Mouse (Mus musculus) MEL (cell line): ENCODE data around the gene Ppp2r1b. TPM values are rescaled to one million over a fixed set of nuclear protein-coding genes. Genes with fewer than 3 reads are reported as not detected.

Experiments
- DNase-seq: peaks from one replicate; pipeline ENCODE4 v3.0.0; 2011; ENCODE audit warnings: low read depth, low spot score
- H3K27ac ChIP-seq: 2 replicates; pipeline ENCODE4 v1.5.1; 2012; ENCODE audit warnings: low read depth, mild to moderate bottlenecking, control low read depth, low read length, moderate library complexity; ENCODE audit not compliant: control insufficient read depth
- H3K27me3 ChIP-seq, 2 experiments: fragments of 150-350 bp in 1 of 2; sonication (generic) in 1 of 2; 2 replicates each; pipeline ENCODE4 v1.6.1; 2012; ENCODE audit warnings: low read length in 2 of 2, mild to moderate bottlenecking in 2 of 2, improper control_type of control experiment in 1 of 2, moderate library complexity in 1 of 2; ENCODE audit not compliant: insufficient read depth in 2 of 2, control insufficient read depth in 1 of 2
- H3K36me3 ChIP-seq, 2 experiments: 2 replicates each; pipeline ENCODE4 v1.6.1; 2012 to 2014; ENCODE audit warnings: low read length in 2 of 2, improper control_type of control experiment in 1 of 2, inconsistent platforms in 1 of 2, mild to moderate bottlenecking in 1 of 2; ENCODE audit not compliant: insufficient read depth in 2 of 2, control insufficient read depth in 1 of 2
- H3K4me1 ChIP-seq, 2 experiments: fragments of 150-350 bp in 1 of 2; sonication (generic) in 1 of 2; 2 replicates each; pipeline ENCODE4 v1.6.1; 2012; ENCODE audit warnings: low read length in 2 of 2, improper control_type of control experiment in 1 of 2, mild to moderate bottlenecking in 1 of 2; ENCODE audit not compliant: insufficient read depth in 2 of 2, control insufficient read depth in 1 of 2
- H3K4me3 ChIP-seq, 2 experiments: fragments of 150-350 bp in 1 of 2; sonication (generic) in 1 of 2; 2 replicates each; pipeline ENCODE4 v1.5.1; 2012; ENCODE audit warnings: low read depth in 2 of 2, low read length in 2 of 2, mild to moderate bottlenecking in 2 of 2, moderate library complexity in 2 of 2, control low read depth in 1 of 2, improper control_type of control experiment in 1 of 2; ENCODE audit not compliant: control insufficient read depth in 1 of 2, insufficient read depth in 1 of 2
- H3K79me2 ChIP-seq: 2 replicates; pipeline ENCODE4 v1.6.1; 2012; ENCODE audit warnings: mild to moderate bottlenecking, low read length, moderate library complexity; ENCODE audit not compliant: control insufficient read depth, poor library complexity, insufficient read depth
- H3K9ac ChIP-seq: 2 replicates; pipeline ENCODE4 v1.6.1; 2012; ENCODE audit warnings: low read depth, mild to moderate bottlenecking, control low read depth, low read length, moderate library complexity; ENCODE audit not compliant: control insufficient read depth, poor library complexity, severe bottlenecking
- H3K9me3 ChIP-seq: fragments of 150-350 bp; sonication (generic); replicated peaks from 2 replicates; pipeline ENCODE4 v1.6.1; 2012; ENCODE audit warnings: mild to moderate bottlenecking, low read length, improper control_type of control experiment, moderate library complexity; ENCODE audit not compliant: insufficient read depth
- BHLHE40 ChIP-seq: IDR thresholded peaks from 2 replicates; pipeline ENCODE4 v1.6.1; 2012; ENCODE audit warnings: low read depth, mild to moderate bottlenecking, inconsistent platforms, low read length, improper control_type of control experiment, borderline replicate concordance
- CHD2 ChIP-seq: IDR thresholded peaks from 2 replicates; pipeline ENCODE4 v1.6.1; 2011; ENCODE audit warnings: low read length, improper control_type of control experiment
- CTCF ChIP-seq, 3 experiments: IDR thresholded peaks in 2 of 3; conservative IDR thresholded peaks in 1 of 3; 2 replicates each; pipeline ENCODE4 v1.5.1; 2011 to 2012; ENCODE audit warnings: low read length in 3 of 3, low read depth in 2 of 3, mild to moderate bottlenecking in 2 of 3, improper control_type of control experiment in 1 of 3, inconsistent platforms in 1 of 3, mixed read lengths in 1 of 3, moderate library complexity in 1 of 3; ENCODE audit not compliant: control insufficient read depth in 1 of 3, insufficient read depth in 1 of 3, poor library complexity in 1 of 3, severe bottlenecking in 1 of 3
- E2F4 ChIP-seq: IDR thresholded peaks from 2 replicates; pipeline ENCODE4 v1.6.1; 2011; ENCODE audit warnings: low read depth, low read length, improper control_type of control experiment, borderline replicate concordance
- ELF1 ChIP-seq: IDR thresholded peaks from 2 replicates; pipeline ENCODE4 v1.6.1; 2014; ENCODE audit warnings: low read depth, mild to moderate bottlenecking, inconsistent platforms, low read length, improper control_type of control experiment, moderate library complexity
- EP300 ChIP-seq, 2 experiments: IDR thresholded peaks; 2 replicates each; pipeline ENCODE4 v1.6.1; 2011; ENCODE audit warnings: improper control_type of control experiment in 2 of 2, low read length in 2 of 2, low read depth in 1 of 2, mild to moderate bottlenecking in 1 of 2
- ETS1 ChIP-seq: IDR thresholded peaks from 2 replicates; pipeline ENCODE4 v1.6.1; 2012; ENCODE audit warnings: low read depth, mild to moderate bottlenecking, inconsistent platforms, low read length, improper control_type of control experiment, moderate library complexity
- GABPA ChIP-seq: IDR thresholded peaks from 2 replicates; pipeline ENCODE4 v1.6.1; 2012; ENCODE audit warnings: low read depth, mild to moderate bottlenecking, inconsistent platforms, low read length, improper control_type of control experiment, moderate library complexity
- GATA1 ChIP-seq: IDR thresholded peaks from 2 replicates; pipeline ENCODE4 v1.6.1; 2011; ENCODE audit warnings: low read depth, low read length, improper control_type of control experiment
- HCFC1 ChIP-seq: IDR thresholded peaks from 2 replicates; pipeline ENCODE4 v1.6.1; 2012; ENCODE audit warnings: low read depth, mild to moderate bottlenecking, inconsistent platforms, low read length, improper control_type of control experiment, moderate library complexity
- JUND ChIP-seq: IDR thresholded peaks from 2 replicates; pipeline ENCODE4 v1.6.1; 2011; ENCODE audit warnings: low read depth, mild to moderate bottlenecking, improper control_type of control experiment, low read length
- KAT2A ChIP-seq: conservative IDR thresholded peaks from 2 replicates; pipeline ENCODE4 v1.6.1; 2012; ENCODE audit warnings: low read depth, low read length, improper control_type of control experiment, inconsistent platforms
- MAFK ChIP-seq: IDR thresholded peaks from 2 replicates; pipeline ENCODE4 v1.6.1; 2011; ENCODE audit warnings: low read depth, mild to moderate bottlenecking, low read length, improper control_type of control experiment, borderline replicate concordance
- MAX ChIP-seq: IDR thresholded peaks from 2 replicates; pipeline ENCODE4 v1.6.1; 2011; ENCODE audit warnings: low read length, improper control_type of control experiment
- MAZ ChIP-seq: IDR thresholded peaks from 2 replicates; pipeline ENCODE4 v1.6.1; 2012; ENCODE audit warnings: low read depth, mild to moderate bottlenecking, inconsistent platforms, low read length, improper control_type of control experiment
- MEF2A ChIP-seq: IDR thresholded peaks from 2 replicates; pipeline ENCODE4 v1.6.1; 2014; ENCODE audit warnings: low read depth, mild to moderate bottlenecking, inconsistent platforms, low read length, improper control_type of control experiment; ENCODE audit not compliant: poor library complexity, insufficient replicate concordance, severe bottlenecking; ENCODE audit errors: extremely low read depth
- MXI1 ChIP-seq: IDR thresholded peaks from 2 replicates; pipeline ENCODE4 v1.6.1; 2011; ENCODE audit warnings: mild to moderate bottlenecking, low read depth, low read length, improper control_type of control experiment
- MYB ChIP-seq: IDR thresholded peaks from 2 replicates; pipeline ENCODE4 v1.6.1; 2011; ENCODE audit warnings: mild to moderate bottlenecking, low read depth, low read length, improper control_type of control experiment
- MYC ChIP-seq: IDR thresholded peaks from 2 replicates; pipeline ENCODE4 v1.6.1; 2011; ENCODE audit warnings: low read depth, mild to moderate bottlenecking, low read length, improper control_type of control experiment, moderate library complexity
- NELFE ChIP-seq: IDR thresholded peaks from 2 replicates; pipeline ENCODE4 v1.6.1; 2011; ENCODE audit warnings: low read depth, low read length, improper control_type of control experiment
- NRF1 ChIP-seq: IDR thresholded peaks from 2 replicates; pipeline ENCODE4 v1.6.1; 2014; ENCODE audit warnings: low read depth, mild to moderate bottlenecking, inconsistent platforms, low read length, improper control_type of control experiment, moderate library complexity; ENCODE audit not compliant: poor library complexity, insufficient read depth, severe bottlenecking
- POLR2A ChIP-seq, 2 experiments: IDR thresholded peaks; 2 replicates each; pipeline ENCODE4 v1.6.1; 2011 to 2012; ENCODE audit warnings: low read length in 2 of 2, mild to moderate bottlenecking in 2 of 2, control low read depth in 1 of 2, improper control_type of control experiment in 1 of 2, low read depth in 1 of 2, moderate library complexity in 1 of 2; ENCODE audit not compliant: control insufficient read depth in 1 of 2, insufficient read depth in 1 of 2, poor library complexity in 1 of 2
- POLR2AphosphoS2 ChIP-seq: IDR thresholded peaks from 2 replicates; pipeline ENCODE4 v1.6.1; 2011; ENCODE audit warnings: low read length, improper control_type of control experiment
- POLR2AphosphoS5 ChIP-seq: IDR thresholded peaks from 2 replicates; pipeline ENCODE4 v1.6.1; 2012; ENCODE audit warnings: low read depth, borderline replicate concordance, mild to moderate bottlenecking, inconsistent platforms, low read length, moderate library complexity, mixed read lengths
- RAD21 ChIP-seq: IDR thresholded peaks from 2 replicates; pipeline ENCODE4 v1.6.1; 2011; ENCODE audit warnings: mild to moderate bottlenecking, low read depth, low read length, improper control_type of control experiment
- RCOR1 ChIP-seq: IDR thresholded peaks from 2 replicates; pipeline ENCODE4 v1.6.1; 2012; ENCODE audit warnings: low read depth, mild to moderate bottlenecking, inconsistent platforms, low read length, improper control_type of control experiment
- SIN3A ChIP-seq: IDR thresholded peaks from 2 replicates; pipeline ENCODE4 v1.6.1; 2012; ENCODE audit warnings: low read length, improper control_type of control experiment, inconsistent platforms
- SMC3 ChIP-seq: IDR thresholded peaks from 2 replicates; pipeline ENCODE4 v1.6.1; 2011; ENCODE audit warnings: low read depth, low read length, improper control_type of control experiment
- TAL1 ChIP-seq: IDR thresholded peaks from 2 replicates; pipeline ENCODE4 v1.6.1; 2012; ENCODE audit warnings: mild to moderate bottlenecking, inconsistent platforms, low read length, moderate library complexity, mixed read lengths
- TBP ChIP-seq: IDR thresholded peaks from 2 replicates; pipeline ENCODE4 v1.8.0; 2011; ENCODE audit warnings: low read depth, low read length, improper control_type of control experiment
- TCF12 ChIP-seq: IDR thresholded peaks from 2 replicates; pipeline ENCODE4 v1.6.1; 2014; ENCODE audit warnings: low read depth, mild to moderate bottlenecking, inconsistent platforms, low read length, improper control_type of control experiment, moderate library complexity
- UBTF ChIP-seq: IDR thresholded peaks from 2 replicates; pipeline ENCODE4 v1.6.1; 2012; ENCODE audit warnings: low read depth, mild to moderate bottlenecking, inconsistent platforms, low read length, improper control_type of control experiment, moderate library complexity, borderline replicate concordance; ENCODE audit not compliant: insufficient read depth
- USF1 ChIP-seq: IDR thresholded peaks from 2 replicates; pipeline ENCODE4 v1.6.1; 2014; ENCODE audit warnings: low read depth, mild to moderate bottlenecking, inconsistent platforms, low read length, improper control_type of control experiment, moderate library complexity
- USF2 ChIP-seq, 2 experiments: IDR thresholded peaks; 2 replicates each; pipeline ENCODE4 v1.6.1; 2011 to 2012; ENCODE audit warnings: improper control_type of control experiment in 2 of 2, low read length in 2 of 2, borderline replicate concordance in 1 of 2, inconsistent platforms in 1 of 2, low read depth in 1 of 2, mild to moderate bottlenecking in 1 of 2; ENCODE audit not compliant: insufficient read depth in 1 of 2
- ZC3H11A ChIP-seq: IDR thresholded peaks from 2 replicates; pipeline ENCODE4 v1.6.1; 2012; ENCODE audit warnings: low read depth, mild to moderate bottlenecking, inconsistent platforms, low read length, improper control_type of control experiment
- ZKSCAN1 ChIP-seq: IDR thresholded peaks from 2 replicates; pipeline ENCODE4 v1.6.1; 2012; ENCODE audit warnings: low read depth, mild to moderate bottlenecking, inconsistent platforms, low read length, improper control_type of control experiment, moderate library complexity
- polyA plus RNA-seq, 2 experiments: library from polyadenylated mRNA; stranded (reverse) in 1 of 2; unstranded in 1 of 2; fragments of >175 nt in 1 of 2; fragments of >200 nt in 1 of 2; gene quantifications; 2 replicates each; pipeline versions ENCODE4 v1.2.1 to v1.2.4; 2012; ENCODE audit warnings: low replicate concordance in 2 of 2, low read depth in 1 of 2; ENCODE audit not compliant: insufficient read length in 2 of 2, insufficient read depth in 1 of 2, missing spikeins in 1 of 2
- total RNA-seq: library from RNA; depleted of rRNA; stranded (reverse); fragments of 300-350 nt; gene quantifications from 2 replicates; pipeline ENCODE4 v1.2.3, GENCODE M21; 2012

Gene Ppp2r1b
- total and polyA plus RNA-seq, 3 experiments = 67.6 to 101 TPM; not detected in 1

DNA sequence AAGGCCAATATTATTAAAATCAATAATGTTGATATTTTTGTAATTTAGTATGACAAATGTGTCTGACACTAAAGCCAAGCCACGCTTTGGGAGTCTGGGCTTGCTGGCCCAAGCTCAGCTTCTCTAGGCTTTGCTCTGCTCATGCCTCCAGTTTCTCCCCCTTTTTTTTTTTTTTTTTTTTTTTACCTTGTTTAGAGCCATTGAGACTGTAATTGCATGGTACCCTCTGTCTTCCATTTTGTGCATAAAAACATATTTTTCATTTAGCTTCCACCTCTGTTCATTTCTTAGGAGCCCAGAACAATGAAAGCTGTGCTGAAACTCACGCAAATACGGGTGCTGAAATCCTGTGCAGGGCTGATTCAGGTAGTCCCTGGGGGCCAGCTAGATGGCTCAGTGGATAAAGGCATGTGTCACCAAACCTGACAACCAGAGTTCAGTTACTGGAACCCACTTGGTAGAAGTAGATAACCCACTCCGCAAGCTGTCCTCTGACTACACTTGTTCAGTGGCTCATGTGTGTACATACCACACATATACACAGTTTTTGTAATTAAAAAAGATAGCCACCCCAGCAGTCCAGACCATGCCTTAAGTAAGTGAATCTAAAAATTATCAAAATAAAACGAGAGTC, 10.1 kb downstream of the Ppp2r1b start:
- Histone ChIP-seq H3K9me3 (no peaks in the 10 kb centered on the region), H3K9ac (peak overlapping the region; percentile 96), H3K4me3 (peak overlapping the region; percentile 39 to 89), H3K27me3 (no peaks in the 10 kb centered on the region), H3K36me3 (peaks cover 0 to 23% of the 10 kb centered on the region in 2 experiments; a peak in 3 of 4 replicates), H3K79me2 (peaks cover 26% of the 10 kb centered on the region), H3K27ac (peak overlapping the region; percentile 98), H3K4me1 (peaks cover 10 to 28% of the 10 kb centered on the region in 2 experiments; a peak in 3 of 4 replicates)
- peak; percentile 84 for DNase-seq
- no peak for TF ChIP-seq KAT2A
- TF ChIP-seq HCFC1 = 0 out of 2 replicates have a peak, but pooled peaks have one; percentile 31
- no peak for TF ChIP-seq POLR2AphosphoS2
- TF ChIP-seq CHD2 = no peak
- no peak for TF ChIP-seq ELF1
- no peak for TF ChIP-seq SMC3
- TF ChIP-seq TAL1 = peak; percentile 70
- no peak for TF ChIP-seq ZC3H11A
- no peak for TF ChIP-seq MEF2A
- 0 out of 2 replicates have a peak, but pooled peaks have one; percentile 36 for TF ChIP-seq NELFE
- no peak for TF ChIP-seq CTCF (IDR thresholded peaks at IDR 0.05 in 2 of 3, conservative IDR thresholded peaks at IDR 0.05 in 1 of 3; ENCODE audit: control insufficient read depth in 1 of 3, insufficient read depth in 1 of 3, low read depth in 2 of 3, low read length in 3 of 3, poor library complexity in 1 of 3, severe bottlenecking in 1 of 3)
- peak; percentile 70 to 84 for TF ChIP-seq EP300 (IDR thresholded peaks at IDR 0.05; ENCODE audit: low read depth in 1 of 2, low read length in 2 of 2)
- TF ChIP-seq MAFK = no peak
- TF ChIP-seq E2F4 = no peak
- no peak for TF ChIP-seq POLR2A (IDR thresholded peaks at IDR 0.05; ENCODE audit: control insufficient read depth in 1 of 2, insufficient read depth in 1 of 2, low read depth in 1 of 2, low read length in 2 of 2, poor library complexity in 1 of 2)
- TF ChIP-seq RAD21 = no peak
- TF ChIP-seq UBTF = no peak
- TF ChIP-seq JUND = no peak
- 0 out of 2 replicates have a peak, but pooled peaks have one; percentile 62 for TF ChIP-seq MAZ
- TF ChIP-seq MYC = peak; percentile 56
- TF ChIP-seq GABPA = no peak
- TF ChIP-seq MYB = peak; percentile 66
- peak; percentile 71 for TF ChIP-seq SIN3A
- peak; percentile 50; the same call in 1 of the 2 replicates for TF ChIP-seq TCF12
- TF ChIP-seq USF2 (IDR thresholded peaks at IDR 0.05; ENCODE audit: borderline replicate concordance in 1 of 2, insufficient read depth in 1 of 2, low read depth in 1 of 2, low read length in 2 of 2) = no peak
- TF ChIP-seq ETS1 = peak; percentile 40; the same call in 1 of the 2 replicates
- no peak for TF ChIP-seq USF1
- TF ChIP-seq BHLHE40 = no peak
- no peak for TF ChIP-seq ZKSCAN1
- TF ChIP-seq GATA1 = peak; percentile 80
- no peak for TF ChIP-seq NRF1
- TF ChIP-seq RCOR1 = peak; percentile 40; the same call in 1 of the 2 replicates
- TF ChIP-seq POLR2AphosphoS5 = no peak; the same call in 1 of the 2 replicates
- TF ChIP-seq TBP = peak; percentile 58; the same call in 1 of the 2 replicates
- TF ChIP-seq MXI1 = peak; percentile 71; the same call in 1 of the 2 replicates
- no peak for TF ChIP-seq MAX
